Mouse (Mus musculus): ENCODE data around the gene Bcl9. TPM values are rescaled to one million over a fixed set of nuclear protein-coding genes. Genes with fewer than 3 reads are reported as not detected.

Gene Bcl9
- total and polyA plus RNA-seq, 3 experiments: 2.1 to 20.8 TPM; not detected in 1

DNA sequence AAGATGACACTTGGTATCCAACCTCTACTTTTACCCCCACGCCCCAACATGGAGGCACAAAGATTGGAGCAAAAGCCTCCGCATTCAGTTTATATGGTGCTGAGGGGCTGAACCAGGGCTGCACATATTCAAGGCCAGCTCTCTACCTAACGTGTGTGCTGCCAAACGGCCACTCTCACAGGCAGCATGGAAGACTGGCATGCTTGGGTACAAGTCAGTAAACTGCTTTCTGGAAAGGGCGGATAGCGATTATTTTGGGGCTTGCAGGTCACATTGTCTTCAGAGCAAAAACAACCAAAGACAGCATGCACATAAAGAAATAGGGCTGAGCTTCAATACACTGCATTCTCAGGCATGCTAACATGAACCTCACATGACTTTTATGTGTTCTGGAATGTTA lies 44.8 kb downstream of the Bcl9 start:
- Histone ChIP-seq H3K27me3 (ENCODE audit: control insufficient read depth in 1 of 2, insufficient read depth in 2 of 2, low read length in 2 of 2) (peaks cover 6 to 7% of the 10 kb centered on the region in 2 experiments), H3K9me3 (replicated peaks; ENCODE audit: insufficient read depth, low read length) (no peaks in the 10 kb centered on the region), H3K27ac (ENCODE audit: control insufficient read depth, low read depth, low read length) (no peak overlapping the region), H3K36me3 (ENCODE audit: control insufficient read depth in 1 of 2, insufficient read depth in 2 of 2, low read length in 2 of 2) (no peaks in the 10 kb centered on the region), H3K4me3 (ENCODE audit: control insufficient read depth in 1 of 2, insufficient read depth in 1 of 2, low read depth in 2 of 2, low read length in 2 of 2) (no peak overlapping the region), H3K9ac (ENCODE audit: control insufficient read depth, low read depth, low read length, poor library complexity, severe bottlenecking) (no peak overlapping the region), H3K4me1 (ENCODE audit: control insufficient read depth in 1 of 2, insufficient read depth in 2 of 2, low read length in 2 of 2) (peaks cover 2 to 7% of the 10 kb centered on the region in 2 experiments; a peak in 3 of 4 replicates), H3K79me2 (ENCODE audit: control insufficient read depth, insufficient read depth, low read length, poor library complexity) (no peaks in the 10 kb centered on the region)
- TF ChIP-seq USF2 (IDR thresholded peaks at IDR 0.05; ENCODE audit: borderline replicate concordance in 1 of 2, insufficient read depth in 1 of 2, low read depth in 1 of 2, low read length in 2 of 2): no peak
- TF ChIP-seq MEF2A (IDR thresholded peaks at IDR 0.05; ENCODE audit: extremely low read depth, insufficient replicate concordance, low read depth, low read length, poor library complexity, severe bottlenecking): no peak
- no peak for TF ChIP-seq ETS1 (IDR thresholded peaks at IDR 0.05; ENCODE audit: low read depth, low read length)
- TF ChIP-seq ZC3H11A (IDR thresholded peaks at IDR 0.05; ENCODE audit: low read depth, low read length): no peak
- no peak for TF ChIP-seq GATA1 (IDR thresholded peaks at IDR 0.05; ENCODE audit: low read depth, low read length)
- no peak for TF ChIP-seq UBTF (IDR thresholded peaks at IDR 0.05; ENCODE audit: borderline replicate concordance, insufficient read depth, low read depth, low read length)
- no peak for TF ChIP-seq POLR2AphosphoS5 (IDR thresholded peaks at IDR 0.05; ENCODE audit: borderline replicate concordance, low read depth, low read length)
- no peak for TF ChIP-seq RCOR1 (IDR thresholded peaks at IDR 0.05; ENCODE audit: low read depth, low read length)
- TF ChIP-seq JUND (IDR thresholded peaks at IDR 0.05; ENCODE audit: low read depth, low read length): no peak
- no peak for TF ChIP-seq MAFK (IDR thresholded peaks at IDR 0.05; ENCODE audit: borderline replicate concordance, low read depth, low read length)
- TF ChIP-seq KAT2A (conservative IDR thresholded peaks at IDR 0.05; ENCODE audit: low read depth, low read length): no peak
- no peak for TF ChIP-seq CHD1 (IDR thresholded peaks at IDR 0.05; ENCODE audit: low read depth, low read length)
- no peak for TF ChIP-seq SMC3 (IDR thresholded peaks at IDR 0.05; ENCODE audit: low read depth, low read length)
- no peak for DNase-seq (ENCODE audit: low read depth, low spot score)

DNA sequence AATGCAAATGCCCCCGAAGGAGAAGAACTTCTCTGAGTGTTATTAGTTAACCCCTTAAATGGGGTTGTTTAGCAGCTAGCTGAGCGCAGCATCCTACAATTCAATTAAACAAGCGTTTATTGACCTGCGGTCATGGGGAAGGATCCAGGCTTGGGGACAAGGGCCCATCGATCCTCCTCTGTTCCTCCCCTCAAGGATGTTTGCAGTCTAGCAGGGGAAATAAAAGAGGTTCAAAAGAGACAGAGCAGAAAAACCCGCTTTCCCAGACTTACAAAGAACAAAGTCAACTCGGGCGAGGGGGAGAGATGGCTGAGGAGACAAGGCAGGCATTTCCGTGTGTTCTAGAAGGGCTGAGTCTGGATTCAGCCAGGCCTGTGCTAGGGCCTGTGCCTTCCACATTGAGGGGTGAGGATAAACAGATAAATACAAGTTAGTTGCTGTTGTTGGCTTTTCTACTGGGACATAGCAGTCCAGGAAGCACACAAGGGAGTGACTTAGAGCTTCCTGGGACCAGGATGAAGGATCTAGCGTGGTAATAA lies 55.0 kb downstream of the Bcl9 start:
- Histone ChIP-seq H3K27me3 (ENCODE audit: control insufficient read depth in 1 of 2, insufficient read depth in 2 of 2, low read length in 2 of 2) (peaks cover 15 to 18% of the 10 kb centered on the region in 2 experiments), H3K9ac (ENCODE audit: control insufficient read depth, low read depth, low read length, poor library complexity, severe bottlenecking) (no peak overlapping the region), H3K36me3 (ENCODE audit: control insufficient read depth in 1 of 2, insufficient read depth in 2 of 2, low read length in 2 of 2) (no peaks in the 10 kb centered on the region), H3K4me3 (ENCODE audit: control insufficient read depth in 1 of 2, insufficient read depth in 1 of 2, low read depth in 2 of 2, low read length in 2 of 2) (no peak overlapping the region), H3K4me1 (ENCODE audit: control insufficient read depth in 1 of 2, insufficient read depth in 2 of 2, low read length in 2 of 2) (no peaks in the 10 kb centered on the region), H3K27ac (ENCODE audit: control insufficient read depth, low read depth, low read length) (no peak overlapping the region), H3K9me3 (replicated peaks; ENCODE audit: insufficient read depth, low read length) (no peaks in the 10 kb centered on the region), H3K79me2 (ENCODE audit: control insufficient read depth, insufficient read depth, low read length, poor library complexity) (no peaks in the 10 kb centered on the region)
- DNase-seq (ENCODE audit: low read depth, low spot score): no peak
- TF ChIP-seq POLR2AphosphoS5 (IDR thresholded peaks at IDR 0.05; ENCODE audit: borderline replicate concordance, low read depth, low read length) (no peak), KAT2A (conservative IDR thresholded peaks at IDR 0.05; ENCODE audit: low read depth, low read length) (no peak), GABPA (IDR thresholded peaks at IDR 0.05; ENCODE audit: low read depth, low read length) (no peak), EP300 (IDR thresholded peaks at IDR 0.05; ENCODE audit: low read depth in 1 of 2, low read length in 2 of 2) (no peak)
